Mouse (Mus musculus) CD4-positive, CD25-positive, alpha-beta regulatory T cell (primary cell): ENCODE results near the gene Olfr792. TPM values are rescaled to one million over a fixed set of nuclear protein-coding genes. Genes with fewer than 3 reads are reported as not detected.

Experiments used
- polyA plus RNA-seq: library from polyadenylated mRNA; unstranded; fragments of 100-300 nt; shearing (Covaris generic); gene quantifications from one replicate; pipeline ENCODE4 v1.2.1, GENCODE M21; 2017

Gene Olfr792
- polyA plus RNA-seq, result not detected

DNA sequence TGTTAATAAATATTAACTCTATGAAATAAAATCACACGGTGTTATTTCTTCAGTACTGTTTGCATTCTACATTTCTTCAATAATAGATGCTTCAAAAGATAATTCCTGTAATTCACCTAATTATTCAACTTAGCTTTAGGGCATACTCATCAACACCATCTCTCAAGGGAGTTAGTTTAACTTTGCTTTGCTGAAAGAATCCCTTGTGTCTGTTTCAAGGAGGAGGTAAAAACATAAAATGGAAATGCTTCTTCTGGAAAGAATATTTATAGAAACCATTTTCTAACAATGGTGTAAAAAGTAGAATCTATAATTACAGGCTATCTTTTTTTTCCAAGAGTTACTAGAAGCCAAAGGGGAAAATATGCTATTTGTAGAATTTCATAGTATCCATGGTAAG, at the start of gene Olfr792:
Olfr792 (plus strand) TSS at position 301 of the 400 bp plus-strand sequence.

GRCm38 (mm10) chr10:129498192-129498591, 40.8 kb upstream of the Olfr792 start, which contains the start of gene Olfr790:
TSS of gene Olfr790 (plus strand) at chr10:129498492.

DNA sequence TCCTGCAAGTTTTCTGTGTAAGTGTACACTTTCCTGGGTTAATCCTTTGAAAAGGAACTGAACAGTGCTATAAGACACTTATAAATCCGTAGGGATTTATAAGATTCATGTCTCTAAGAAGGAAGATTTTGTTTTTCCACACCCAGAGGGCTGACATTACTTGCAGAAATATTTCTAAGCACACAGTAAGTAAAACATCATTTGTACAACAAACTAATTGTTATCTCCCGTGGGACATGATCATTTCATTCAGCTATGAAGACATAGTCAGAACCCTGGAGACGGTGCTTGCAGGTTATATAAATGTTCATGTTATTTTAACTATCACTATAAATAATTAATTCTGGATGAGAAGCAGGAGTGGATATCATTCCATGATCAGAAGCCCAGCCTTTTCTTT, 17.5 kb upstream of the Olfr792 start, which contains the start of gene Olfr791:
Olfr791 (plus strand) TSS at position 301 of the 400 bp plus-strand sequence.

GRCm38 (mm10) chr10:129567355-129567754, 28.4 kb downstream of the Olfr792 start, which contains the start of gene Olfr794:
TSS of gene Olfr794 (plus strand) at chr10:129567655.

Other genes with a start within 250 kb of the Olfr792 start
- not detected for gene Olfr780, start 221.0 kb upstream of the Olfr792 start, polyA plus RNA-seq
- gene Olfr781, start 210.3 kb upstream of the Olfr792 start, polyA plus RNA-seq, result not detected
- not detected for gene Olfr782, start 190.3 kb upstream of the Olfr792 start, polyA plus RNA-seq
- 0.07 TPM for gene Olfr784, start 155.1 kb upstream of the Olfr792 start, polyA plus RNA-seq
- gene Olfr785, start 133.7 kb upstream of the Olfr792 start, polyA plus RNA-seq, result not detected
- not detected for gene Olfr786, start 111.9 kb upstream of the Olfr792 start, polyA plus RNA-seq
- 0.16 TPM for gene Olfr787, start 77.3 kb upstream of the Olfr792 start, polyA plus RNA-seq
- gene Olfr788, start 68.2 kb upstream of the Olfr792 start, polyA plus RNA-seq, result not detected
- not detected for gene Olfr789, start 54.4 kb upstream of the Olfr792 start, polyA plus RNA-seq
- not detected for gene Olfr790, start 40.7 kb upstream of the Olfr792 start, polyA plus RNA-seq
- gene Olfr791, start 17.4 kb upstream of the Olfr792 start, polyA plus RNA-seq, result not detected
- not detected for gene Olfr794, start 28.5 kb downstream of the Olfr792 start, polyA plus RNA-seq
- not detected for gene Olfr796, start 73.4 kb downstream of the Olfr792 start, polyA plus RNA-seq
- 0.18 TPM for gene Olfr798, start 88.8 kb downstream of the Olfr792 start, polyA plus RNA-seq
- gene Olfr799, start 98.3 kb downstream of the Olfr792 start, polyA plus RNA-seq, result not detected
- gene Olfr800, start 118.5 kb downstream of the Olfr792 start, polyA plus RNA-seq, result not detected
- not detected for gene Olfr801, start 134.7 kb downstream of the Olfr792 start, polyA plus RNA-seq
- not detected for gene Olfr802, start 149.0 kb downstream of the Olfr792 start, polyA plus RNA-seq
- not detected for gene Olfr803, start 155.1 kb downstream of the Olfr792 start, polyA plus RNA-seq
- not detected for gene Olfr804, start 164.0 kb downstream of the Olfr792 start, polyA plus RNA-seq
- not detected for gene Olfr805, start 190.2 kb downstream of the Olfr792 start, polyA plus RNA-seq
- gene Olfr806, start 202.8 kb downstream of the Olfr792 start, polyA plus RNA-seq, result not detected
- gene Olfr807, start 218.6 kb downstream of the Olfr792 start, polyA plus RNA-seq, result not detected
- gene Olfr808, start 226.3 kb downstream of the Olfr792 start, polyA plus RNA-seq, result not detected
- not detected for gene Olfr809, start 235.5 kb downstream of the Olfr792 start, polyA plus RNA-seq